ENCODE assay signal across 9 mouse cellular contexts in genomic region chr11:118569571-118570062, GRCm38 (mm10).
A peak's percentile ranks its signal among the peaks of the same experiment; 100 is the strongest.
DNase-seq lines count a peak whose midpoint lies in the region.
"Had no signal": no experiment of that assay in that cellular context is flagged by ENCODE, and none has a peak within 500 bp of the region (broad histone marks: within the 10 kb centered on the region; RNA-seq: fewer than 3 reads in every experiment).

No protein-coding gene starts in this region.

- peaks cover 34% of the 10 kb centered on the region for H3K4me1 ChIP-seq in midbrain, embryonic 10.5 days

- no peak overlapping the region for H3K27ac ChIP-seq in midbrain, embryonic 10.5 days (replicated peaks)
- H3K27ac ChIP-seq: liver, embryonic 14.5 days had no signal

- H3K4me3 ChIP-seq in midbrain, embryonic 10.5 days, result peak overlapping the region; percentile 48

- under 1% methylated on average over 48 of the region's 51 CpGs for WGBS in midbrain, embryonic 10.5 days

- no peaks in the 10 kb centered on the region for H3K9me3 ChIP-seq in midbrain, embryonic 10.5 days (replicated peaks)

- peak; percentile 39 to 52 for DNase-seq in cerebellum, postnatal 25 days
- no peak for DNase-seq in cerebellum, adult 9-10 months
- peak; percentile 61 for DNase-seq in ES-CJ7 (ENCODE audit: low read depth, low spot score)
- peak; percentile 52 to 55 for DNase-seq in frontal cortex, postnatal 10 days (ENCODE audit: low spot score in 2 of 2)
- DNase-seq in midbrain, embryonic 10.5 days (ENCODE audit: low spot score), result peak; percentile 27
- DNase-seq in gastrocnemius, adult 18-20 months (ENCODE audit: low spot score), result no peak
- DNase-seq in thymus, adult 18-20 months, result no peak
- DNase-seq in cerebellum, postnatal 4 days (ENCODE audit: low spot score in 2 of 2), result no peak

- H3K27me3 ChIP-seq in midbrain, embryonic 10.5 days (ENCODE audit: low read depth, poor library complexity, severe bottlenecking), result peaks cover 75% of the 10 kb centered on the region

- no peaks in the 10 kb centered on the region for H3K36me3 ChIP-seq in midbrain, embryonic 10.5 days

Comparison
In these comparisons a context has a peak if more than half of its experiments do, and no peak if none do; other contexts are left out.
1. DNase-seq: peak in cerebellum, postnatal 25 days (2 of 2), ES-CJ7 (single experiment), frontal cortex, postnatal 10 days (2 of 2) and midbrain, embryonic 10.5 days (single experiment); none in cerebellum, adult 9-10 months (single experiment), gastrocnemius, adult 18-20 months (single experiment), thymus, adult 18-20 months (0 of 2) and cerebellum, postnatal 4 days (0 of 2).